Mouse (Mus musculus) common myeloid progenitor, adult 5-6 weeks (primary cell): ENCODE measurements around the gene Alkbh1. TPM values are rescaled to one million over a fixed set of nuclear protein-coding genes. Genes with fewer than 3 reads are reported as not detected.

ENCODE experiments used
- ATAC-seq: replicated peaks from 2 replicates; pipeline ENCODE4 v1.8.0; 2016; ENCODE audit warnings: low read depth, mild to moderate bottlenecking, moderate TSS enrichment, inconsistent platforms; ENCODE audit not compliant: poor library complexity, severe bottlenecking
- total RNA-seq: library from RNA; stranded (forward); fragments of 200-1000, 187-1606 nt; gene quantifications from 2 replicates; pipeline ENCODE4 v1.2.3, GENCODE M21; 2017

Gene Alkbh1
- total RNA-seq, 1 experiment from 2014 or later = 48.6 TPM

DNA sequence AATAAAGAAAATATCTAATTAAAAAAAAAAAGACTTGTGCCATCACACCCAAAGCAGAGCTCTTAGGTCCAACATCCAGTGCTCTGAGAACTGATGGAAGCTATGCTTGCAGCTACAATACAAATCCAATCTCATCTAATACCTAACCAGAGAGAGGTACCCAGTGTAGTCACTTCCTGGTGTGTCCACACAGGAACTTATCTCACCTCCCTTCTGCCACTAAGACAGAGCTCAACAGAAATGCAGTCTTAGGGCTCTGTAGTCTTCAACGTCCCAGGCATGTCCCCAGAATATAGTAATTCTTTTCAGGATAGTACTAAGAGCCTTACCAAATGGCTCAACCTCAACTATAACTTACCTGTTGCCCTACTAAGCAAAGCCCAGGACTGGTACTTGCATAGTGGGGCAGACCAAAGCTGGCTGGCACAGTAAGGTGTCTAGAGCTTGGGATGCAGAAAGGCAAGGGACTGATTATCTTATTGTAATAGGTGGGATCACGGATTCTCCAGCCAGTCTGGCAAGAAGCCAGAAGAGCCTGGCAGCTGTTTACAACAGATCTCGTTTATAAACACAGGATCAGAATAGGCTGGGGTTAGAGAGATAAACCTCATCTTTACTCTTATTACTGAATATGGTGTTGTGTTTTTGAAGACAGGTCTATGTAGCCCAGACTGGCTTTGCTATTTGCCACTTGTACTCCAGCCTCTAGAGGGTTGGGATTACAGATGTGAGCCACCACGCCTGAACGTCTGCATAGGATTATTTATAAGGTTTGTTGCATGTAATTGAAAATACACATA is 21.9 kb downstream of the Alkbh1 start:
- peak; percentile 37 for ATAC-seq

- no peak for ATAC-seq
Observed at GRCm38 (mm10) chr12:87419974-87420485, 23.8 kb downstream of the Alkbh1 start.

DNA sequence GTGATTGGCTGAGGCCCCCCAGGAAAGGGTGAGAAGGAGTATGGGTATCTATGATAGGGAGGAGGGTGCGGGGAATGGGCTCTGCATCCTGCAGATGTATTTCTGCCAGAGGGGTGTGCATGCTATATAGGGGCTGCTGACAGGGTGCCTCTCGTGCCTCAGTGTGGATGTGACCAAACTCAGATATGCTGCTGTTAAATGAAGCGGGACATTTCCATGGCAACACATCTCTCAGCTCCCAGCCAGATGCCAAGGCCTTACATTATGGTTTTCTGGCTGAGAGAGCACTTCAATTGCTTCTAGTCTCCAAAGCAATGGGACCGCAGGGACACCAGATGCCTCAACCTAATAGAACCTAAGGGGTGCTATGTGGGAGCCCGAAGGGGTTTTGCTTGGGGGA is 24.9 kb downstream of the Alkbh1 start:
- no peak for ATAC-seq

GRCm38 (mm10) chr12:87416690-87417089 is 27.1 kb downstream of the Alkbh1 start:
- ATAC-seq = peak; percentile 78

GRCm38 (mm10) chr12:87415358-87415757 is 28.5 kb downstream of the Alkbh1 start:
- ATAC-seq = peak; percentile 43

DNA sequence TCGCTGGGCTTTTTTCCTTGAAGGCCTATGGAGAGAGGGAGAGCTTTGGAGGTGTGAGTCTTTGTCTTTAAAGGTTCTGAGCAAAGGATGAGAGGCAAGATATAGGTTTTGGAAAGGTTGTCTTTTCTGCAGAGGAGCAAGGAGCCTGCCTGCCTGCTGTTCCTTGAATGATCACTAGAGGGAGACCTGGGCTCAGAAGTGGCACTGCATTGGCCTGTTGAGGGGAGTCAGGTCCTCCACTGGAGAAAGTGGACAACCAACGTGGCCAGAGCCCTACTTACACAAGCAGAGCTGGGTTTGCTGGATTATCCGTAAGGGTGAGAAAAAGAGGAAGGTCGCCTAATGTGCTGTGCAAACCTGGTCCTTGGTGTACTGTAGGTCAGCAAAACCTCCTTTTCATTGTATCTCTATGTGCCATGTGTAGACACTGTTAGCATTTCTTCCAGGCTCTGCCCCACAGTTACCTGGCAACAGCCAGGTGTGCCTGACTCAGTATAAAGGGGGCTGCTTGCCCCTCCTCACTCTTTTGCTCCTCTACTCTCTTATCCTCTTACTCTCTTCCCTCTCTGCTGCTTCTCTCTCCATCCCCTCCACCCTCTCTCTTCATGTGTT is 30.5 kb downstream of the Alkbh1 start:
- ATAC-seq = peak; percentile 70

DNA sequence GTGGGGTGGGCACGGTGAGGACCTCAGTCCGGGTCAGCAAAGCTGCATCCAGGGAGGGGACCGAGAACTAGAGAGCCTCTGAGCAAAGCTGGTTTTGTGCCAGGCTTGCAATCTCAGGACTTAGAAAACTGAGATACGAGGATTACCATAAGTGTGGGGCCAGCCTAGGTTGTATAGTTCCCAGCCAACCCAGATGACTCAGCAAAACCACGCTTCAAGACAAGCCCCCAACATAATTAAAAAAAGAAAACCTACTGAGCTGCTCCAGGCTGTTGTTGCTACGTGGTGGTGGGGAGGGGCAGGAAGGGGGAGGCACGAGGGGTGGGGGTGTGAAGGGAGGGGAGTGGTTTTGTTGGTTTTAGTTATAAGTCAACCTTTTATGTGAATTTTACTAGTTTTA is 32.8 kb downstream of the Alkbh1 start:
- peak; percentile 22; the same call in 1 of the 2 replicates for ATAC-seq

DNA sequence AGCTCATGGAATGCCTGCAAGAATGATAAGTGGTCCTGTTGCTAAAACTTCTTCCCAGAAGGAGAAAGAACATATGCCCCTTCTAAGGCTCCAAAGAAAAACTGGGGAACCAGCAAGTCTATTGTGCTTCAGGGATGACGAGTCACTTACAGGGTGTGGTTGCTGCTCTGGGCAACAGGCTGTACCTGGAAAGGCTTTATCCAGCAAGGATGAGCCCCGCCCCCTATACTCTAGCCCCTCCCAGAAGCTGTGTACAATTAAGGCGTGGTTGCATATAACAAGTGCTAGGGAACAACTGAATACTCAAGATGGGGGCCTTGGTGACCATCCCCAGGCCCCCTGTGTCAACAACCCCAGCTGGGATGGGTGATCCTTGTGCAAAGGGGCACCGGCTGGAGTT is 34.7 kb downstream of the Alkbh1 start:
- no peak for ATAC-seq

GRCm38 (mm10) chr12:87407869-87408605 is 35.8 kb downstream of the Alkbh1 start:
- ATAC-seq = peak; percentile 81

- no peak for ATAC-seq
Observed at GRCm38 (mm10) chr12:87405721-87406120, 38.1 kb downstream of the Alkbh1 start.

- no peak for ATAC-seq
Observed at GRCm38 (mm10) chr12:87405165-87405564, 38.7 kb downstream of the Alkbh1 start.

GRCm38 (mm10) chr12:87401883-87402282 is 41.9 kb downstream of the Alkbh1 start:
- no peak for ATAC-seq

DNA sequence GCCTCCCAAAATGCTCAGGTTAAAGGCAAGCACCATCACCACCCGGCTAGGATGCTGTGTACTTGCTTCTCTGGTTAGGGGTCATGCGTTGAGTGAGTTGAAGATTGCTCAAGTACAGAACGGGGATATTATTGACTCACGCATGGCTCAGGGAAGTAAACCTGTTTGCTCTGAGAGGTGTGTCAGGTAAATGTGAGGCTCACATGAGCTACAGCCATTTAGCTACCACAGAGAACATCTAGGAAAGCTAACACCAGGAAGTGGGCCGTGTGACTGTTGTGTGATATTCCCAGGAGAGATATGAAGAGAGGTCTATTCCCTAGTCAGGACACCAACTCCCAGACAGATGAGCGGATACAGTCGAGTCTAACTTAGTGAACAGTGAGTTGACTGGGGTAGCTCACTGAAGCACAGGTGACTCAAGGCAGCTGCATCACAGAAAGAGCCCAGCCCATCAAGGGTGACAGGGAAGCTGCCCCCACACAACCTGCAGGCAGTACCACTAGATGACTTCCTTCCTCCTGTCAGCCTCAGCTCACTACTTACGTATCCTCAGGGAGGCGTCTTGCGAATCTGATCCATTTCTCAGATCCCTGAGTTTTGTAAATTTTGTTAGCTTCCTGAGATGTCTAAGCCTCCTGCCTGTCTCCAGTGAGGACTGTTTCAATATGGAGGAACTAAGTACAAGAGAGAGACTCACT is 44.5 kb downstream of the Alkbh1 start:
- ATAC-seq = peak; percentile 58; the same call in 1 of the 2 replicates

DNA sequence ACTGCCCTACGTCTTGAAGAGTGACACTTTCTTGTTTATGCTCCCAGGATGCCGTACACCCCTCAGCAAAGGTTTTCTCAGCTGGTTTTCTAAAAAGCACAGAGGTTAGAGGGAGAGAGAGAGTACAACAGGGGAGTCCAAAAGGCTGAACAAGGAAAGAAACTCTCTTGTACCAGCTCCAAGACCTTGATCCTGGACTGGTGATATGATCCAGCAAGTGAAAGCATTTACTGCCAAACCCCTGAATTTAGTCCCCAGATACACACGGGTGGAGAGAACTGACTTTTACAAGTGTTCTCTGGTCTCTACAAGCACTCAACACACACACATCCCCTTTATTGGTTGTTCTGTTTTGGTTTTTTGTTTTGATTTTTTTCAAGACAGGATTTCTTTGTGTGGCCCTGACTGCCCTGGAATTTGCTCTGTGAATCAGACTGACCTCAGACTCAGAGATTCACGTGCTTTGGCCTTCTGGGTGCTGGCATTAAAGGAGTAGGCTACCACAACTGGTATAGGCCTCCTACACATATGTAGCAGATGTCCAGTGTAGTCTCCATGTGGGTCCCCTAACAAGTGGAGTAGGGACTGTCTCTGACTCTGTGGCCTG is 45.9 kb downstream of the Alkbh1 start:
- no peak for ATAC-seq

DNA sequence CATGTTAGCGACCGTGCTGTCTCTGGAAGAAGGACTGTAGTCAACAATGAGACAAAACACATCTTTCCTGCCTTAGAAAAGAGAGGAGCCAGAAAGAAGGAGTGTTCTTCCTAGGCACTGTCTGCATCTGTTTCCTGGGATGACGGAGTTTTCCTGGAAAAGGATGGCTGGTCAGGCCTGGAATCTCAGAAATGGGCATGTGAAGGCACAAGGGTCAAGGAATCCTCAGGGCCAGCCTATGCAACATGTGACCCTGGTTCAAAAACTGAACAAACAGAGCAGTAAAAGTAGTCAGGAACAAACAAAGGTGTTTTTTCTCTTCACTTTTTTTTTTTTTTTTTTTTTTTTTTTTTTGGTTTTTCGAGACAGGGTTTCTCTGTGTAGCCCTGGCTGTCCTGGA is 46.7 kb downstream of the Alkbh1 start:
- no peak for ATAC-seq

DNA sequence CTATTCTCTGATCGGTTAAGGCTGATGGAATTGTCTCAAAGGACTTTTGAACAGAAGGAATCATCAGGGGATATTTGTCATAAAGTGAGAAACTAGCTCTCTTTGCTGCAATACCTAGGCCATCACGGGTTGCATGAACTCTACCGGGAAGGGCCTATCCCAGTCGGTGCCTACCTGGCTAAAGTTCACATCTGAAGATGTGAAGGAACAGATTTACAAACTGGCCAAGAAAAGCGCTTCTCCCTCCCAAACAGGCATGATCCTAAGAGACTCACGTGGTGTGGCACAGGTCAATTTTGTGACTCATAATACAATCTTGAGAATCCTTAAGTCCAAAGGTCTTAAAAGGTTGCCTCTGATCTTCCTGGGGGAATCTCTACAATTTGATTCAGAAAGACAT is 49.5 kb downstream of the Alkbh1 start:
- no peak for ATAC-seq

DNA sequence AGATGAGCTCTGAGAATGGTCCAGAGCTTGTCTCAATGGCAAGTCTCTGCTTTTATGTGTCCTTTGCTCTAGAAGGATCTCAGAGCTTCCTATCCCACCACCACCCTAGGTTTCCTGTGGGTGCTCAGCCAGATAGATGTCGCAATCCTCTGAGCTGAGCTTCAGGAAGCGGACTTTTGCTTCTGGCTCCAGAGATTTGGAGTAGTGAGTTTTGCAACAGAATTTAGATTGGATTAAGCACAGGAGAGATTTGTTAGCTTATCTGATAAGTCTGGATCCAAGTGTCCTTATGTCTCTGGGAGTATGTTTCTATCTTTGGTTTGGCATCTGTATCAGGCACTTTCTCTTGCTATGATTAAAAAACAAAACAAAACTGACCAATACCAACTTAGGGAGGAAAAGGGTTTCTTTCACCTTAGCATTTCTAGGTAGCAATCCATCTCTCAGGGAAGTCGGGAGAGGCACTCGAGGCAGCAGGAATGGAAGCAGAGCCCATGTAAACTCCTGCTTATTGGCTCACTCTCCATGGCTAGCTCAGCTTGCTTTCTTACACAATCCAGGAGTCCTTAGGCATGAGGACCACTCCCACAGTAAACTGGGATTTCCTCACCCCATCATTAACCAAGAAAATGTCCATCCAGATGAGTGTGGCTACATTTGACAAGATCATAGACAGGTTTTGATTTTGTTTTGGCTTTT is 50.2 kb downstream of the Alkbh1 start:
- ATAC-seq = peak; percentile 70

- no peak for ATAC-seq
Observed at GRCm38 (mm10) chr12:87391355-87391754, 52.5 kb downstream of the Alkbh1 start.

DNA sequence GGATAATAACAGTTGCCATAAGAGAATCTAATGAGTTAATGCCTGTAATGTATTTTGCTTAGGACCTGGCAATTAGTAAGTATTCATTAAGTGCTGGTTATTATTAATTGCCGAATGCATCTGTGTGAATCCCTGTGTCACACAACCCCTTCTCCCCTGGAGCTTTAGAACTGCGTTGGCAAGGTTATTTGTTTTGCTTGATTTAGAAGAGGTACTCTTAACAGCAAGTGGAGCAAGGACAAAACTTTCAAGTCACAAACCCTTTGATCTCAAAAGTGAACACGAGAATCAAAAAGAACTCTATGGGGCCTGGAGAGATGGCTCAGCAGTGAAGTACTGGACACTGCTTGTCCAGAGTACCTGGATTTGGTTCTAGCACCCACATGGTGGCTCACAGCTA is 54.6 kb downstream of the Alkbh1 start:
- no peak for ATAC-seq
